Mouse (Mus musculus) hindbrain, embryonic 14.5 days (tissue): ENCODE results near the gene Slc6a9. TPM values are rescaled to one million over a fixed set of nuclear protein-coding genes. Genes with fewer than 3 reads are reported as not detected.

Source experiments
- ATAC-seq: fragments of 200-750 bp; cut with Nextera tagmentation; 2 replicates; pipeline ENCODE4 v1.8.0; 2017; ENCODE audit warnings: moderate number of reproducible peaks, mild to moderate bottlenecking, moderate TSS enrichment, moderate library complexity; ENCODE audit not compliant: low FRiP score
- DNase-seq: peaks from one replicate; pipeline ENCODE4 v3.0.0-alpha.2; 2015; ENCODE audit warnings: low spot score
- H3K27ac ChIP-seq: fragments of 300-500 bp; sonication (generic); 2 replicates; pipeline ENCODE4 v1.5.1; 2014; ENCODE audit warnings: mild to moderate bottlenecking, moderate library complexity
- H3K27me3 ChIP-seq: fragments of 300-500 bp; sonication (generic); 2 replicates; pipeline ENCODE4 v1.6.1; 2014; ENCODE audit warnings: mild to moderate bottlenecking, low read length, mixed read lengths; ENCODE audit not compliant: control insufficient read depth, insufficient read depth
- H3K36me3 ChIP-seq: fragments of 300-500 bp; sonication (generic); replicated peaks from 2 replicates; pipeline ENCODE4 v1.6.1; 2014; ENCODE audit not compliant: control insufficient read depth, insufficient read depth
- H3K4me1 ChIP-seq: fragments of 300-500 bp; sonication (generic); replicated peaks from 2 replicates; pipeline ENCODE4 v1.6.1; 2014; ENCODE audit warnings: antibody characterized with exemption, low read length, mixed read lengths; ENCODE audit not compliant: control insufficient read depth, insufficient read depth
- H3K4me2 ChIP-seq: fragments of 300-500 bp; sonication (generic); replicated peaks from 2 replicates; pipeline ENCODE4 v1.6.1; 2014; ENCODE audit warnings: mild to moderate bottlenecking, moderate library complexity
- H3K4me3 ChIP-seq: fragments of 300-500 bp; sonication (generic); replicated peaks from 2 replicates; pipeline ENCODE4 v1.5.1; 2014; ENCODE audit warnings: mild to moderate bottlenecking, low read length
- H3K9ac ChIP-seq: fragments of 300-500 bp; sonication (generic); 2 replicates; pipeline ENCODE4 v1.6.1; 2014
- H3K9me3 ChIP-seq: fragments of 300-500 bp; sonication (generic); 2 replicates; pipeline ENCODE4 v1.6.1; 2016; ENCODE audit warnings: low read length; ENCODE audit not compliant: control insufficient read depth
- WGBS: fragments of 180-500 bp; shearing (Covaris S2); extraction: QIAGEN DNeasy Blood & Tissue Kit; methylation state at CpG from one replicate; pipeline ENCODE4 v1.1.7; 2014; 5-methylcytosine and 5-hydroxymethylcytosine counted together
- polyA plus RNA-seq: library from polyadenylated mRNA; unstranded; fragments of >200 nt; fragmentation: Nextera tagmentation; extraction: Ambion mirVana; gene quantifications from 2 replicates; pipeline ENCODE4 v1.2.1, GENCODE M21; 2014

Slc6a9 gene
- polyA plus RNA-seq, 1 experiment from 2014 or later = 37.1 TPM

- peak; percentile 50 for DNase-seq
- H3K4me1 ChIP-seq = peaks cover 10% of the 10 kb centered on the region; the same call in 1 of the 2 replicates
- H3K36me3 ChIP-seq = no peaks in the 10 kb centered on the region
- H3K27me3 ChIP-seq = no peaks in the 10 kb centered on the region
- H3K9me3 ChIP-seq = no peaks in the 10 kb centered on the region
- H3K4me2 ChIP-seq = peak overlapping the region; percentile 72
- ATAC-seq = peak; percentile 39
- under 1% methylated on average over 60 of the region's 60 CpGs for WGBS
- peak overlapping the region; percentile 83 for H3K4me3 ChIP-seq
- peak overlapping the region; percentile 85 for H3K9ac ChIP-seq
- peak overlapping the region; percentile 90 for H3K27ac ChIP-seq
Observed at GRCm38 (mm10) chr4:117835531-117836111, 1.3 kb downstream of the Slc6a9 start.

DNA sequence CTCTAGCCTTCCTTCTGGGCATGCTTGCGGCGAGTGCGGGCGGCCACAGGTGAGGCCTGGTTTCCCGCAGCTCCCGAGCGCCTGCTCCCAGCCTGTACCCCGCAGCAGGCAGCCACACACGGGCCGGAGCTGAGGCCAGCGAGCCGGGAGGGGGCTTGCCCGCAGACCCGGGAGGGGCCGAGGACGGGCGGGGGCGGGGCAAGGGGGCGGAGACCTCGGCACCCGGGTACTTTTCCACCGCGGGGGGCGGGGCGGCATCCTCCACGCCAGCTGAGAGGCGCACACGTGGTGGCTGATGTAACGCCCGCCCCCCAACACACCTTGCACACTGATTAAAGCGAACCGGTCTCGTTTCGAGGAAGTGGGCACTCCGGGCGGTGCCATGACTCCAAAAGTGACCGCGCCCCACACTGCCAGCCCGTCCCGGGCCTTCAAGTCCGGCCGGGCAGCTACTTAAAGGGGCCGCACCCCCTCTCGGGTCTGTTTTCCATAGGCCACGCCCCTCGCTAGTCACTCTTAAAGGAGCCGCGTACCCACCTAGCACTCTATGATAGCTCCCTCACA is 2.0 kb downstream of the Slc6a9 start:
- peak overlapping the region; percentile 83 for H3K4me3 ChIP-seq
- ATAC-seq (peak; percentile 91), DNase-seq (peak; percentile 83)
- peak overlapping the region; percentile 85 for H3K9ac ChIP-seq
- H3K4me2 ChIP-seq = peak overlapping the region; percentile 72
- H3K27ac ChIP-seq = peak overlapping the region; percentile 90
- H3K36me3 ChIP-seq = no peaks in the 10 kb centered on the region
- WGBS = under 1% methylated on average over 45 of the region's 48 CpGs
- H3K9me3 ChIP-seq = no peaks in the 10 kb centered on the region
- H3K27me3 ChIP-seq = no peaks in the 10 kb centered on the region
- peaks cover 10% of the 10 kb centered on the region; the same call in 1 of the 2 replicates for H3K4me1 ChIP-seq

DNA sequence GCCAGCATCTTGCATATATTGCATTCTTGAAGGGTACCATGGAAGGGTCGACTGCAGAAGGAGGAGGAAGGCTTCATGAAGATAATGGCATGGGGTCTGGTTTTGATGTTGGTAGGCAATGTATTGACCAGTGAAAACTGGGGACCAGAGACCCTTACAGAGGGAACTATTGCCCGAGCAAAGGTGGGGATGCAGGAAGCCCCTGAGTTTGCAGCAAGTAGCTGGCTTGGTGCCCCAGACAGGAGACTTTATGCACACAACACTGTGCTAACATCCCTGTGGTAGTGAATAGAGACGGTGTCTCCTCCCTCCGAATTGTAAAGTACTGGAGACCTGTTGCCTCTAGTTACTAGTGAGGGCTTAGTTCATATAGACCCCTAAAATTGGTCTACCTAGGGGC is 3.0 kb downstream of the Slc6a9 start:
- H3K9ac ChIP-seq = no peak overlapping the region
- WGBS = 74% methylated on average over 4 of the region's 4 CpGs
- no peak overlapping the region for H3K4me3 ChIP-seq
- H3K4me2 ChIP-seq = 0 out of 2 replicates have a peak overlapping the region, but pooled peaks have one; percentile 72
- H3K4me1 ChIP-seq = peaks cover 10% of the 10 kb centered on the region; the same call in 1 of the 2 replicates
- no peaks in the 10 kb centered on the region for H3K9me3 ChIP-seq
- H3K27ac ChIP-seq = no peak overlapping the region
- no peak for ATAC-seq
- H3K36me3 ChIP-seq = no peaks in the 10 kb centered on the region
- DNase-seq = no peak
- H3K27me3 ChIP-seq = no peaks in the 10 kb centered on the region

DNA sequence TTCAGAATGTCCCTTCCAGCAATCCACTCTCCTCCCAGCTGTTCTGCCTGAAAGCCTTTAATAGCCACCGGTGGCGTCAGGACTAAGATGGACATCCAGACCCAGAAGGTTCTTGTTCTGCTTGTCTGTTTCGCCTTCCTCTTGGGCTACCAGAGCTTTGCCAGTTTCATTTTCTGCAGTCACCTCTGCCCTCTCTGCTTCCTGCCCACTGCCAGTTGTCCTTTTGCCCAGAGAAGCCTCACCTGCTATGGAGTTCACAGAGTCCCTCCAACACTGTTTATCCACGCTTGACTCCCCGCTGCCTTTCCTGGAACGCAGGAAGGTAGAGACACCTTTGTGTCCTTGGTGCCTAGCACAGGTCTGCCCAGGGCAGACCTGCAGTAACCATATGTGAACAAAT is 5.1 kb downstream of the Slc6a9 start:
- 79% methylated on average over 6 of the region's 6 CpGs for WGBS
- H3K4me1 ChIP-seq = peaks cover 9% of the 10 kb centered on the region; the same call in 1 of the 2 replicates
- DNase-seq = no peak
- H3K9ac ChIP-seq = no peak overlapping the region
- no peak overlapping the region for H3K27ac ChIP-seq
- no peaks in the 10 kb centered on the region for H3K9me3 ChIP-seq
- no peak overlapping the region for H3K4me2 ChIP-seq
- no peaks in the 10 kb centered on the region for H3K27me3 ChIP-seq
- H3K4me3 ChIP-seq = no peak overlapping the region
- H3K36me3 ChIP-seq = no peaks in the 10 kb centered on the region
- no peak for ATAC-seq

DNA sequence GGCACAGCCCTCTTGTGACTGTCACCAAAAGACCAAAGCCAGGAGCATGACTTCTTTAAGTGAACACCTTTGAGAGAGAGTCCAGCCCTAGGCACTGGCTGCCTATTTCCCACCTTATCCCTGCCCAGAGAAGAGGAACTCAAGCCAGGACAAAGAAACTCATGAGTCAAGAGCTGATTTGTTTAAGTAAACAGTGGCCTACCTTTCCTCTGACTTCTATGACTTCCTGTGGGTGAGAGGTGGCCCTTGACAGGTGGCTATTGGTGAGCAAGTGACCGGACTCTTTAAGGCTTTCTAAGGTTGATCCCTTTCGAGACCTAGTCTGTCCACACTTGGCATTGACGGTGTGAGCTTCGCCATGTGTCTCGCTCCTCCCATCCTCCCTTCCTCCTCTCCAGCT is 6.5 kb downstream of the Slc6a9 start:
- no peak overlapping the region for H3K9ac ChIP-seq
- ATAC-seq (no peak), DNase-seq (no peak)
- 0 out of 2 replicates have a peak, but pooled peaks cover 4% of the 10 kb centered on the region for H3K4me1 ChIP-seq
- 92% methylated on average over 5 of the region's 5 CpGs for WGBS
- H3K27me3 ChIP-seq = no peaks in the 10 kb centered on the region
- no peaks in the 10 kb centered on the region for H3K9me3 ChIP-seq
- H3K27ac ChIP-seq = no peak overlapping the region
- no peak overlapping the region for H3K4me3 ChIP-seq
- no peak overlapping the region for H3K4me2 ChIP-seq
- no peaks in the 10 kb centered on the region for H3K36me3 ChIP-seq

- no peaks in the 10 kb centered on the region for H3K9me3 ChIP-seq
- no peaks in the 10 kb centered on the region for H3K36me3 ChIP-seq
- H3K4me3 ChIP-seq = no peak overlapping the region
- no peak overlapping the region for H3K9ac ChIP-seq
- H3K4me2 ChIP-seq = no peak overlapping the region
- DNase-seq (no peak), ATAC-seq (no peak)
- H3K27me3 ChIP-seq = no peaks in the 10 kb centered on the region
- 0 out of 2 replicates have a peak, but pooled peaks cover 4% of the 10 kb centered on the region for H3K4me1 ChIP-seq
- 84% methylated on average over 3 of the region's 3 CpGs for WGBS
- no peak overlapping the region for H3K27ac ChIP-seq
Observed at GRCm38 (mm10) chr4:117841566-117841965, 7.3 kb downstream of the Slc6a9 start.

DNA sequence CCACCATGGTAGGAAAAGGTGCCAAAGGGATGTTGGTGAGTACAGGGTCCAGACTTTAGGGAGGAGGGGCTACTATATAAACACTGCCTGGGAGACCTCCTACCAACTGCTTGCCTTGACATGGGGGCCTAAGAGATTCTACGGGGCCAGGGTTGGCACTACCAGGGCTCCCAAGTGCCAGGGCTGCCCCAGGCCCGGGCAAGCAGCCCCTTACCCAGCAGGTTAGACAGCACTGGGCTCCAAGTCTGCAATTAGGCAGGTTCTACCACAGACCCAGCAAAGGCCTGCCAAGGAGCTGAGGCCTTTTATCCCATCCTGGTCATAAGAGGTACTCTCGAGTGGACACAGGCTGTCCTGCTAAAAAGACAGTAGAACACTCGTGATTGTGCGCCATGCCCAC is 8.8 kb downstream of the Slc6a9 start:
- no peaks in the 10 kb centered on the region for H3K36me3 ChIP-seq
- WGBS = 92% methylated on average over 5 of the region's 5 CpGs
- H3K9ac ChIP-seq = no peak overlapping the region
- DNase-seq (no peak), ATAC-seq (no peak)
- H3K27ac ChIP-seq = no peak overlapping the region
- no peaks in the 10 kb centered on the region for H3K27me3 ChIP-seq
- H3K9me3 ChIP-seq = no peaks in the 10 kb centered on the region
- H3K4me2 ChIP-seq = no peak overlapping the region
- H3K4me1 ChIP-seq = no peaks in the 10 kb centered on the region
- no peak overlapping the region for H3K4me3 ChIP-seq

DNA sequence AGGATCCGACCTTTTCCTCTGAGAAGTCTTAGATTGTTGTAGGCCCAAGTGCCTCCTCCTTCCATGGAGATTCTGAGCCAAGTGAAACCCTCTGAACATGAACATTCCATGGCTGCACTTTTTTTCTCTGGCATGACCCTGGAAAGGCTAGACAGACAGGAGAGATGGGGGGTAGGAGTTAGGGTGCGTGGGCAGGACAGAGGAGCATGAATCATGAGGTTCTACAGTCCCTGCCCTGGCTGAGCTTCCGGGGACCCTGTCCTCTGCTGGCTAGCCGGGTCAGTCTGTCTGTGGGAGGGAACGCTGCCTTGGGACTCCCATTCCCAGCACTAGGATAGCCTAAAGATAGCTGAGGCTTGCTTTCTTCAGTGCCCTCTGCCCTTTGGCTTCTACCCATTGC is 10.2 kb downstream of the Slc6a9 start:
- Histone ChIP-seq H3K9me3 (no peaks in the 10 kb centered on the region), H3K9ac (no peak overlapping the region), H3K4me2 (no peak overlapping the region), H3K4me3 (no peak overlapping the region), H3K36me3 (no peaks in the 10 kb centered on the region), H3K27me3 (no peaks in the 10 kb centered on the region), H3K4me1 (peaks cover 6% of the 10 kb centered on the region; the same call in 1 of the 2 replicates), H3K27ac (no peak overlapping the region)
- 91% methylated on average over 5 of the region's 5 CpGs for WGBS
- no peak for DNase-seq
- ATAC-seq = no peak

DNA sequence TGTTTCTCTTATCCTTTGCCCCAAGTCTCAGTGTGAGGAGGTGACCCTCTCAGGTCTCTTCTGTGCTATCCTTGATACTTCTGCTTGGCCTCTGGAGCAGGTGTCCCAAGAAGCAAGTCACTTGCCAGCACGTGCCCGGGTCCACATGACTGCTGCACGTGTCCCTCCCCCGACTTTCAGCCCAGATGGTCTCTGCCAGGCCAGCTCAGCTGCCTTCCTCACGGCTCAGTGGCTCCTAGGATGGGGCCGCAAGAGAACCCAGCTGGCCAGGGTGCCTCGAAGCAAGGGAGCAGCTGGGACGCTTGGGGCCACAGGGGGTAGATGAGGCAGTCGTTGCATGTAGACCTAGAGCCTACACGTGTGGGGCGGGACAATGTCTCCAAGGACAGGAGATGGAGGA is 11.0 kb downstream of the Slc6a9 start:
- no peak overlapping the region for H3K4me3 ChIP-seq
- H3K36me3 ChIP-seq = no peaks in the 10 kb centered on the region
- peaks cover 13% of the 10 kb centered on the region; the same call in 1 of the 2 replicates for H3K4me1 ChIP-seq
- no peak for ATAC-seq
- DNase-seq = no peak
- no peak overlapping the region for H3K9ac ChIP-seq
- H3K4me2 ChIP-seq = no peak overlapping the region
- no peaks in the 10 kb centered on the region for H3K27me3 ChIP-seq
- no peaks in the 10 kb centered on the region for H3K9me3 ChIP-seq
- WGBS = 44% methylated on average over 11 of the region's 11 CpGs
- H3K27ac ChIP-seq = no peak overlapping the region
